Mouse (Mus musculus) megakaryocyte progenitor cell, adult 5-6 weeks (primary cell): ENCODE measurements around the gene Krt33a. TPM values are rescaled to one million over a fixed set of nuclear protein-coding genes. Genes with fewer than 3 reads are reported as not detected.

Experiments used
- ATAC-seq: replicated peaks from 2 replicates; pipeline ENCODE4 v1.8.0; 2016; ENCODE audit warnings: mild to moderate bottlenecking, moderate TSS enrichment, inconsistent platforms; ENCODE audit not compliant: poor library complexity
- total RNA-seq, 2 experiments: library from RNA; stranded (forward) in 1 of 2; stranded (reverse) in 1 of 2; fragments of 157-497, 149-512 nt in 1 of 2; fragments of 200-1000 nt in 1 of 2; gene quantifications; 2 replicates each; pipeline versions ENCODE4 v1.2.3 to v1.2.4; 2015 to 2017

Krt33a gene
- total RNA-seq, 2 experiments from 2014 or later = not detected

DNA sequence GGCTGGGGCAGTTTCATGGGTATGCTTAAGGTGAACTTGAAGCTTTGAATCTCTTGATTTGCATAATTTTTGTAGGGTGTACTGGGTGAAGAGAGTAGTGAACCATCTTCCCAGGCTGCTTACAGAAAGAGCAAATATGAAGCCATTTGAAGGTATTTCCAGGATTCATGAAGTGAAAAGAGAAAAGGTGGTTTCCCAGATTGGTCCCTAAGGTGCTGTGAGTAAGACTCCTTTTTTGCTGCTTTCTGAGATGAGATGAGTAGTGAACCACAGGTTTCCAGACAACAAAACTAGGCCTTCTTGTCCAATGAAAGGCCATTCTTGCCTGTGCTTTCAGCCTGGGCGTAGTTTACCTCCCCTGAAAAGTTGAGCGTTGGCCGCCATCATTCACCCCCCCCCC, 27.5 kb downstream of the Krt33a start:
- ATAC-seq = no peak

DNA sequence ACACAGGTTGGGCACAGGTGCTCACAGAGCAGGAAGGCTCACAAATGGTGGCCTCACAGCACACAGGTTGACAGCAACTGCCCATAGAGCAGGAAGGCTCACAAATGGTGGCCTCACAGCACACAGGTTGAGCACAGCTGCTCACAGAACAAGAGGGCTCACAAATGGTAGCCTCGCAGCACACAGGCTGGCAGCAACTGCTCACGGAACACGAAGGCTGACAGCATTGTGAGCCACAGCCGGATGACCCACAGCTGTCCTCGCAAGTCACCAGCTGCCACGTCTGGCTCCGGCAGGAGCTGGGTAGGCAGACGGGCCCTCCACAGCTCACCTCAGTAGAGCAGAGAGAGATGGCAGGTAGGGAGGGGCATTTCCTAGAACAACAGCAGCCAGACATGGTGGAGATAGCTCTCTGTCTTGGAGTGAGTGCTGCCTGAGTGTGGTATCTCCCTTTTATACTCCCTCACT, 29.8 kb downstream of the Krt33a start, which contains the start of gene Krtap16-1:
TSS of gene Krtap16-1 (minus strand) at position 418 of the 468 bp plus-strand sequence.
- ATAC-seq = no peak

DNA sequence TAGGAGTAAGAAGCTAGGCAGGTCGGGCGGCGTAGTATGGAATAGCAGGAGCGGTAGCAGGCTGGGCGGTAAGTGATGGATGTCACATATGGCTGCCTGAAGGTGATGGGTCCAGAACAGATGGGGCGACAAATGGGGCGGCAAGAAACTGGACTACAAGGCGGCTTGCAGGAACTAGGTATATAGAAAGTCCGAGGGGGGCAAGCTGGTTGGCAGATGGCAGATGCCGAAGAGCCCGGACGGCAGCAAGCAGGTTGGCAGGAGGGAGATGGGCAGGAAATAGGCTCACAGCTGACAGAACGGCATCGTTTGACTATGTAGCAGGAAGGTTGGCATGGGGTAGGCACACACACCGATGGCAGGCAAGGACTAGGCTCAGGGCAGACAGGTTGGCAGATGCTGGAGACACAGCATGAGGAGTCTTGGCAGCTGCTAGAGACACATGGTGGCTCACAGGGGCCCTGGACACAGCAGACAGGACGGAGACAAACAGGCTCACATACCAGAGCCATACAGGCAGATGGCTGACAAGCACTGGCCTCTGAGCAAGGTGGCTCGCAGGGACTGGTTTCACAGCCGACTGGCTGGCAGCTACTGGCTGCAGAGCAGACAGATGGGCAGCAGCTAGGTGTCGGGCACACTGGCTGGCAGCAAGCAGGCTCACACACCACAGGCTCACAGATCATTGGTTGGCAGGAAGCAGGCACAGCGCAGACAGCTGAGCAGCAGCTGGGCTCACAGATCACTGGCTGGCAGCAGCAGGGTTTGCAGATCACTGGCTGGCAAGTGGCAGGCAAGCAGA, 30.5 kb downstream of the Krt33a start:
- ATAC-seq = no peak

DNA sequence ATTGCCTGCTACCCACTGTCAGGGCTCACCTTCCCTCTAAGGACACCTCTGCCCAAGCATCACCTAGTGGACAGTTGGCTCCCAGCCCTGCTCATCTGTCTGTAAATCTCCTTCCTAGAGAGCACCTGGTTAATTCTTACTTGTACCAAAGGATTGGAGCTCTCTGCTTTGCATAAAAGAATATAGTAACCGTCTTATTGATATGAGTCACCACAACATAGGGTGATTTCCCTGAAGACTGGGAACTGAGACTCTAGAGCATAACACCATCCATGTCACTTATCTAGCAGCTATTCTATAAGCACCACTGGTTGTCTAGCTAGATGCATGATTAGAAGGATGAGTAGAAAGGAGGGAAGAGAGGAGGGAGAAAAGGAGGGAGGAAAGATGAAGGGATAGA, 32.6 kb downstream of the Krt33a start:
- no peak for ATAC-seq

DNA sequence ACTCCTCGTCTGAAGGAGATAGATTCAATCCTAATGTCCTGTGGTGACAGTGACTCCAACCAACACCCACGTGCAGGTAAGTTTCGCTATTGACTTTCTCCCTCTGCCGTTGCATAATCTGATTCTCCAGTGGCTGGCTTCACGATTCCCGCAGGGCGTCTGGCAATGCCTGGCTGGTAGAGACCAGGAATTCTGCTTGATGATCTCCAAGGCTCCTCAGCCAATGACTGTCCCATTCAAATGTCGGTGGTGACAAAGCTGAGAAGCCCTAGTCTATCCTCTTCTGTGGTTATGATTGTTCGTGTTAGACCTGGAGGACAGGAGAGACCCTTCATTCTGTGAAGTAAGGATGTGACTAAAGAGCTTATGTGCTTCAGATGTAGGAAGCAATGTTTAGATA, 33.3 kb downstream of the Krt33a start:
- no peak for ATAC-seq

DNA sequence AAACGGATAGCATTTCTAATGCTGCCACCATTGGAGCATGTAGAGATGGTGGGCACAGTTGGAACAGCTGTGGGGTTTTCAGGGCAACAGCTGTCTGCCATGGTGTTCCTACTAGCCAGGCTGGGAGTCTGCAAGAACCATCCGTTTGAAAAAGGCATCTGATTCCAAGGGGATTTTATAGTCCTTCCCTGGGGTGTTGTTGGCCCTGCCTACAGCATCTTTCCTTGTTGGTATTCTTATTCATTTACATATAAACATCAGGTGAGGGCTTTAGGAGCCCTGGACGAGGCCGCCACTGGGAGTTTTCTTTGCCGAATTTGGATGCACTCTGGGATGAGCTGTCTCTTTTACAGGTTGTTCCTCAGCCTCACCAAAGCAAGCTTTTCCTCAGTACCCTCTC, 37.1 kb downstream of the Krt33a start, which contains the start of gene Krtap29-1:
TSS of gene Krtap29-1 (minus strand) at position 101 of the 400 bp plus-strand sequence.
- ATAC-seq = no peak

DNA sequence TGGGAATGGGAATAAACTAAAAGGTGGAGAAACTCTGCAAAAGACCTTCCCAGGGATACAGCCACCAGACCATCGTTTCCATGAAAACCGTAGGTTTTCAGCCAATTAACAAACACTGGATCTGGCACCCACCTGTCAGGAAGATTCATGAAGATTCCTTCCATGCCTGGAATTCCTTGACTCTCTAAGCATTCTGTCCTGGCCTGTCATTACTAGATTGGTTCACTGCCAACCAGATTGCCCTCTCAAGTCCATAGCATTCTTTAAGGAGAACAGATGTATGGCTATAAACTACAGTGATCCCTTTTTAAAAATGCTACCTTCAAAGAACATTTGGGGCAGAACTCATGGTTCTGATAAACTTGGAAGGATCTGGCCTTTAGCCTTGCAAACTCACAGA, 50.1 kb downstream of the Krt33a start:
- no peak for ATAC-seq

DNA sequence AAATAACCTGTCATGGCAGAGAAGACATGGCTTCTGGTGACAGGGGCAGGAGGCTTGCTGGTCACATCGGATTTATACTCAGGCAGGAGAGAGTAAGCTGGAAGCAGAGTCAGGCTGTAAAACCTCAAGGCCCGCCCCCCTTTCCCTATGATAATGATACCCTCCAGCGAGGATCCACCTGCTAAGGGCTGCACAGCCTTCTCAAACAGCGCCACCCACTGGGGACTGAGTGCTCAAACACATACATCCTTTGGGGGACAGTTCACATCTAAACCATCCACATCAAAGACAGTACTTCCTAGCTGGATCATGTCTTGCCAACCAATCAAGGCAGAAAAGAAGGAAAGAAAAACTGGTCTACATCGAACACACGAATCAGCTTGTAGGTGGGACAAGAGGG, 51.8 kb downstream of the Krt33a start:
- ATAC-seq = no peak

Other genes starting within 250 kb of the Krt33a start
Only the 30 nearest of the 34 such genes appear.
- gene Krtap4-9, start 231.0 kb downstream of the Krt33a start, total RNA-seq (2015) = not detected in 2 replicates
- gene Krtap4-9, start 231.0 kb downstream of the Krt33a start, total RNA-seq (2017) = not detected in 2 replicates
- not detected in 2 replicates for gene Gm11596, start 222.7 kb downstream of the Krt33a start, total RNA-seq (2015)
- gene Gm11596, start 222.7 kb downstream of the Krt33a start, total RNA-seq (2017) = not detected in 2 replicates
- gene Gm11569, start 217.3 kb downstream of the Krt33a start, total RNA-seq (2015) = not detected in 2 replicates
- not detected in 2 replicates for gene Gm11569, start 217.3 kb downstream of the Krt33a start, total RNA-seq (2017)
- not detected in 2 replicates for gene Gm11554, start 211.8 kb downstream of the Krt33a start, total RNA-seq (2015)
- gene Gm11554, start 211.8 kb downstream of the Krt33a start, total RNA-seq (2017) = not detected in 2 replicates
- gene Krtap4-13, start 206.3 kb downstream of the Krt33a start, total RNA-seq (2015) = not detected in 2 replicates
- not detected in 2 replicates for gene Krtap4-13, start 206.3 kb downstream of the Krt33a start, total RNA-seq (2017)
- gene Gm11564, start 200.5 kb downstream of the Krt33a start, total RNA-seq (2015) = not detected in 2 replicates
- gene Gm11564, start 200.5 kb downstream of the Krt33a start, total RNA-seq (2017) = not detected in 2 replicates
- not detected in 2 replicates for gene 2300003K06Rik, start 178.1 kb downstream of the Krt33a start, total RNA-seq (2015)
- gene 2300003K06Rik, start 178.1 kb downstream of the Krt33a start, total RNA-seq (2017) = not detected in 2 replicates
- not detected in 2 replicates for gene Krtap4-16, start 164.6 kb downstream of the Krt33a start, total RNA-seq (2015)
- not detected in 2 replicates for gene Krtap4-16, start 164.6 kb downstream of the Krt33a start, total RNA-seq (2017)
- not detected in 2 replicates for gene Gm11568, start 158.3 kb downstream of the Krt33a start, total RNA-seq (2015)
- not detected in 2 replicates for gene Gm11568, start 158.3 kb downstream of the Krt33a start, total RNA-seq (2017)
- not detected in 2 replicates for gene Gm11559, start 151.7 kb downstream of the Krt33a start, total RNA-seq (2015)
- gene Gm11559, start 151.7 kb downstream of the Krt33a start, total RNA-seq (2017) = not detected in 2 replicates
- gene Krtap9-1, start 142.8 kb downstream of the Krt33a start, total RNA-seq (2015) = not detected in 2 replicates
- gene Krtap9-1, start 142.8 kb downstream of the Krt33a start, total RNA-seq (2017) = not detected in 2 replicates
- not detected in 2 replicates for gene Gm11567, start 137.0 kb downstream of the Krt33a start, total RNA-seq (2015)
- gene Gm11567, start 137.0 kb downstream of the Krt33a start, total RNA-seq (2017) = not detected in 2 replicates
- not detected in 2 replicates for gene Krtap31-1, start 108.3 kb downstream of the Krt33a start, total RNA-seq (2015)
- not detected in 2 replicates for gene Krtap31-1, start 108.3 kb downstream of the Krt33a start, total RNA-seq (2017)
- not detected in 2 replicates for gene Gm11565, start 101.5 kb downstream of the Krt33a start, total RNA-seq (2015)
- not detected in 2 replicates for gene Gm11565, start 101.5 kb downstream of the Krt33a start, total RNA-seq (2017)
- gene Krtap31-2, start 79.9 kb downstream of the Krt33a start, total RNA-seq (2015) = not detected in 2 replicates
- gene Krtap31-2, start 79.9 kb downstream of the Krt33a start, total RNA-seq (2017) = not detected in 2 replicates
- gene Krtap9-5, start 67.7 kb downstream of the Krt33a start, total RNA-seq (2015) = not detected in 2 replicates
- not detected in 2 replicates for gene Krtap9-5, start 67.7 kb downstream of the Krt33a start, total RNA-seq (2017)
- not detected in 2 replicates for gene Krtap29-1, start 37.2 kb downstream of the Krt33a start, total RNA-seq (2015)
- not detected in 2 replicates for gene Krtap29-1, start 37.2 kb downstream of the Krt33a start, total RNA-seq (2017)
- not detected in 2 replicates for gene Krtap16-1, start 29.6 kb downstream of the Krt33a start, total RNA-seq (2015)
- not detected in 2 replicates for gene Krtap16-1, start 29.6 kb downstream of the Krt33a start, total RNA-seq (2017)
- not detected in 2 replicates for gene Krtap17-1, start 22.2 kb downstream of the Krt33a start, total RNA-seq (2015)
- not detected in 2 replicates for gene Krtap17-1, start 22.2 kb downstream of the Krt33a start, total RNA-seq (2017)
- not detected in 2 replicates for gene Krt33b, start 13.7 kb upstream of the Krt33a start, total RNA-seq (2015)
- not detected in 2 replicates for gene Krt33b, start 13.7 kb upstream of the Krt33a start, total RNA-seq (2017)
- gene Krt34, start 25.3 kb upstream of the Krt33a start, total RNA-seq (2015) = not detected in 2 replicates
- gene Krt34, start 25.3 kb upstream of the Krt33a start, total RNA-seq (2017) = not detected in 2 replicates
- not detected in 2 replicates for gene Krt31, start 34.3 kb upstream of the Krt33a start, total RNA-seq (2015)
- gene Krt31, start 34.3 kb upstream of the Krt33a start, total RNA-seq (2017) = not detected in 2 replicates
- gene Krt32, start 72.0 kb upstream of the Krt33a start, total RNA-seq (2015) = not detected in 2 replicates
- not detected in 2 replicates for gene Krt32, start 72.0 kb upstream of the Krt33a start, total RNA-seq (2017)
- gene Krt35, start 80.0 kb upstream of the Krt33a start, total RNA-seq (2015) = not detected in 2 replicates
- not detected in 2 replicates for gene Krt35, start 80.0 kb upstream of the Krt33a start, total RNA-seq (2017)
- not detected in 2 replicates for gene Krt36, start 89.4 kb upstream of the Krt33a start, total RNA-seq (2015)
- gene Krt36, start 89.4 kb upstream of the Krt33a start, total RNA-seq (2017) = not detected in 2 replicates
- not detected in 2 replicates for gene Krt13, start 105.4 kb upstream of the Krt33a start, total RNA-seq (2015)
- not detected in 2 replicates for gene Krt13, start 105.4 kb upstream of the Krt33a start, total RNA-seq (2017)
- not detected in 2 replicates for gene Krt15, start 119.7 kb upstream of the Krt33a start, total RNA-seq (2015)
- not detected in 2 replicates for gene Krt15, start 119.7 kb upstream of the Krt33a start, total RNA-seq (2017)
- gene Krt19, start 132.5 kb upstream of the Krt33a start, total RNA-seq (2015) = not detected in 2 replicates
- gene Krt19, start 132.5 kb upstream of the Krt33a start, total RNA-seq (2017) = not detected in 2 replicates
- not detected in 2 replicates for gene Krt9, start 177.0 kb upstream of the Krt33a start, total RNA-seq (2015)
- gene Krt9, start 177.0 kb upstream of the Krt33a start, total RNA-seq (2017) = not detected in 2 replicates
- not detected in 2 replicates for gene Krt14, start 191.3 kb upstream of the Krt33a start, total RNA-seq (2015)
- gene Krt14, start 191.3 kb upstream of the Krt33a start, total RNA-seq (2017) = not detected in 2 replicates